Mouse (Mus musculus) embryonic facial prominence, embryonic 10.5 days (tissue): ENCODE measurements at regions not wholly inside any gene's neighbourhood (a gene's known extent, or its start where the extent isn't known, plus 50 kb on each side); places are given as distances from the start of the nearest gene placed in this dataset.
A peak's percentile ranks its signal among the peaks of the same experiment; 100 is the strongest.

Experiments
- DNase-seq: peaks from one replicate; pipeline ENCODE4 v3.0.0-alpha.2; 2017; ENCODE audit warnings: low spot score
- H3K27ac ChIP-seq: fragments of 300-500 bp; sonication (generic); replicated peaks from 2 replicates; pipeline ENCODE4 v1.5.1; 2016; ENCODE audit warnings: mild to moderate bottlenecking
- H3K27me3 ChIP-seq: fragments of 300-500 bp; sonication (generic); replicated peaks from 2 replicates; pipeline ENCODE4 v1.6.1; 2016; ENCODE audit warnings: low read depth, mild to moderate bottlenecking; ENCODE audit not compliant: poor library complexity, severe bottlenecking
- H3K36me3 ChIP-seq: fragments of 300-500 bp; sonication (generic); replicated peaks from 2 replicates; pipeline ENCODE4 v1.6.1; 2016; ENCODE audit warnings: mild to moderate bottlenecking, moderate library complexity
- H3K4me1 ChIP-seq: fragments of 300-500 bp; sonication (generic); 2 replicates; pipeline ENCODE4 v1.6.1; 2016
- H3K4me3 ChIP-seq: fragments of 300-500 bp; sonication (generic); 2 replicates; pipeline ENCODE4 v1.5.1; 2016; ENCODE audit warnings: mild to moderate bottlenecking, moderate library complexity
- H3K9me3 ChIP-seq: fragments of 300-500 bp; sonication (generic); 2 replicates; pipeline ENCODE4 v1.6.1; 2016; ENCODE audit warnings: mild to moderate bottlenecking
- WGBS: fragments of 180-500 bp; shearing (Covaris S2); methylation state at CpG from one replicate; pipeline ENCODE4 v1.1.7; 2016; 5-methylcytosine and 5-hydroxymethylcytosine counted together

- H3K9me3 ChIP-seq, result no peaks in the 10 kb centered on the region
- DNase-seq, result no peak
- no peaks in the 10 kb centered on the region for H3K4me1 ChIP-seq
- no peaks in the 10 kb centered on the region for H3K36me3 ChIP-seq
- no peaks in the 10 kb centered on the region for H3K27me3 ChIP-seq
- 96% methylated on average over 6 of the region's 6 CpGs for WGBS
- no peak overlapping the region for H3K4me3 ChIP-seq
- no peak overlapping the region for H3K27ac ChIP-seq
These were observed 223.5 kb upstream of the Slc16a7 start for GRCm38 (mm10) chr10:125612773-125613172.

GRCm38 (mm10) chr10:125621376-125621775, 232.1 kb upstream of the Slc16a7 start:
- no peaks in the 10 kb centered on the region for H3K9me3 ChIP-seq
- H3K27ac ChIP-seq, result no peak overlapping the region
- no peak for DNase-seq
- no peaks in the 10 kb centered on the region for H3K36me3 ChIP-seq
- no peaks in the 10 kb centered on the region for H3K27me3 ChIP-seq
- no peak overlapping the region for H3K4me3 ChIP-seq
- WGBS, result 56% methylated on average over 6 of the region's 6 CpGs
- no peaks in the 10 kb centered on the region for H3K4me1 ChIP-seq

GRCm38 (mm10) chr10:125623836-125624235, 234.6 kb upstream of the Slc16a7 start:
- 20% methylated on average over 7 of the region's 7 CpGs for WGBS
- Histone ChIP-seq H3K4me3 (no peak overlapping the region), H3K36me3 (no peaks in the 10 kb centered on the region), H3K9me3 (no peaks in the 10 kb centered on the region), H3K27me3 (no peaks in the 10 kb centered on the region), H3K27ac (no peak overlapping the region), H3K4me1 (no peaks in the 10 kb centered on the region)
- peak; percentile 21 for DNase-seq

DNA sequence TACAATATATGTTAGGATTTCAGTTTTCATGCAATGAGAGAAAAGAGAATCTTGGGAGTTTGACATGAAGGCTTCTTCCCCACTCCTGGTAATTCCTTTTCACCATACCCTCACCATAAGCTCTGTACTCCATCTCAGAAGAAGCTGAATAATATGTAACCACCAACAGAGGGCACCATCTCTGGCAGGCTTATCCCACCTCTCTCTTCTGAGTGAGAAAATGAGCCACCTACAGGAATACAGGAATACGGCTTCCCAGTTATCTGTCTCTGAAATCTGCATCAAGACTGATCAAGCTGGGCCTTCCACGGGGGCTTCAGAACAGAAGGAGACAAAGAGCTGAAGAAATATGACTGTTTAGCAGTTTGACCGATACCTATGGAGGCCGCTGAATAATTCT, 278.6 kb upstream of the Slc16a7 start:
- Histone ChIP-seq H3K9me3 (no peaks in the 10 kb centered on the region), H3K27ac (no peak overlapping the region), H3K27me3 (no peaks in the 10 kb centered on the region), H3K36me3 (no peaks in the 10 kb centered on the region), H3K4me1 (no peaks in the 10 kb centered on the region), H3K4me3 (no peak overlapping the region)
- WGBS, result 88% methylated on average over 4 of the region's 4 CpGs
- no peak for DNase-seq

- H3K27me3 ChIP-seq, result no peaks in the 10 kb centered on the region
- 69% methylated on average over 11 of the region's 11 CpGs for WGBS
- H3K4me3 ChIP-seq, result no peak overlapping the region
- H3K9me3 ChIP-seq, result no peaks in the 10 kb centered on the region
- peak; percentile 21 for DNase-seq
- H3K27ac ChIP-seq, result no peak overlapping the region
- no peaks in the 10 kb centered on the region; the same call in 1 of the 2 replicates for H3K4me1 ChIP-seq
- H3K36me3 ChIP-seq, result no peaks in the 10 kb centered on the region
These were observed 284.4 kb upstream of the Slc16a7 start for GRCm38 (mm10) chr10:125673637-125674036.

DNA sequence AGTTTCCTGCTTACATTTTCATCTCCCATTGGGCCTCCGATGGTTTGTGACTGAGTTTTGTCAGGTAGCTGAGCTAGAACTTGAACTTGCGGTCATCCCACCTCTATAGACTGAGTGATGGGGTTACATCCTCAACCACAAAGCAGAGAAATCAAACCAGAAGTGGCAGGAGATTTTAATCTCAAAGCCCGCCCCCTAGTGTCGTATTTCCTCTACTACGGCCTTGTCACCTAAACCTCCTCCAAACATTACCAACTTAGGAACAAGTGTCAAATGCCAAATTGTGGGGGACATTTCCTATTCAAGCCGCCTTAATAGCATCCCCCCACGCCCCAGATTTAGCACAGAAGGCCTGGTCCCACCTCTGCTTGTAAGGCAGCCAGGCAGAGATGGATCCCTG, 286.3 kb upstream of the Lrig3 start:
- H3K4me1 ChIP-seq, result no peaks in the 10 kb centered on the region
- no peak overlapping the region for H3K4me3 ChIP-seq
- H3K9me3 ChIP-seq, result no peaks in the 10 kb centered on the region
- H3K36me3 ChIP-seq, result no peaks in the 10 kb centered on the region
- 76% methylated on average over 7 of the region's 7 CpGs for WGBS
- DNase-seq, result no peak
- H3K27ac ChIP-seq, result no peak overlapping the region
- H3K27me3 ChIP-seq, result no peaks in the 10 kb centered on the region

DNA sequence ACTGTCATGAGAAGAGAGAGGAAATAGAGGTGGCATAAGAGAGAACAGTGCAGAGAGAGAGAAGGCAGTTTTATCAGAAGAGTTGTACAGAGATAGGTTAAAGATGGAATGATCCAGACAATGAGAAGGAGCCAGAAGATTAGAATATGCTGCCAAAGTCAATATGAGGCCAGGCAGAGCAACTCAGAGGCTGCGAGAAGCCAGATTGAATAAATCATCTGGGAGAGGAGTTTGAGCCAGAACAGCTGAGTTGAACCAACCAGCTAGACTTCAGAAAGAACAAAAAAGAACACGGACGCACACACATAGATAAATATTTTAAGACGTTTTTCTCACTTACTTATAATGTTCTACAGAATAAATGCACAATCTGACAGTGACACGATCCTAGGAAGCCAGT, 280.8 kb upstream of the Lrig3 start:
- Histone ChIP-seq H3K27ac (no peak overlapping the region), H3K9me3 (no peaks in the 10 kb centered on the region), H3K36me3 (no peaks in the 10 kb centered on the region), H3K4me3 (no peak overlapping the region), H3K27me3 (no peaks in the 10 kb centered on the region), H3K4me1 (no peaks in the 10 kb centered on the region)
- WGBS, result 91% methylated on average over 5 of the region's 5 CpGs
- DNase-seq, result no peak

GRCm38 (mm10) chr10:125693505-125693904, 272.5 kb upstream of the Lrig3 start:
- Histone ChIP-seq H3K27me3 (no peaks in the 10 kb centered on the region), H3K27ac (no peak overlapping the region), H3K4me3 (no peak overlapping the region), H3K36me3 (no peaks in the 10 kb centered on the region), H3K9me3 (no peaks in the 10 kb centered on the region), H3K4me1 (no peaks in the 10 kb centered on the region)
- DNase-seq, result no peak
- 77% methylated on average over 7 of the region's 7 CpGs for WGBS

DNA sequence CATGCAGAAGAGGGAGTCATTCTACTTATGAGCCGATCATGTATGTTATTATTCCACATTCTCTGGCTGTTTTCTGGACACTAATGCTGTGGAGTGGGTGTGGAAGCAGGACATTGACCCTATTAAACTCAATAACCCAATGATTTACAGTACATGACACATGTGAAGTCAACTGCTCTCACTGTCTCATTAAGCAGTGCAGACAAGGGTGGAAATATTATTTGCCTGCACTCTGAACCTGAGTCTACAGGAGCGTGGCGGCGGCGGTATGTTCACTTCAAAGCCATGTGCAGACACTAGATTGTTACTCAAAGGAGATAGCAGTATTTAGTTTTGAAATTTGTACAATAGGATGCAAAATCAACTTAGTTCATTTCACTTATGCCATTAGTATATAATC, 269.8 kb upstream of the Lrig3 start:
- H3K27me3 ChIP-seq, result no peaks in the 10 kb centered on the region
- no peaks in the 10 kb centered on the region for H3K36me3 ChIP-seq
- H3K9me3 ChIP-seq, result no peaks in the 10 kb centered on the region
- WGBS, result 95% methylated on average over 5 of the region's 5 CpGs
- DNase-seq, result no peak
- no peak overlapping the region for H3K27ac ChIP-seq
- H3K4me1 ChIP-seq, result no peaks in the 10 kb centered on the region
- H3K4me3 ChIP-seq, result no peak overlapping the region

DNA sequence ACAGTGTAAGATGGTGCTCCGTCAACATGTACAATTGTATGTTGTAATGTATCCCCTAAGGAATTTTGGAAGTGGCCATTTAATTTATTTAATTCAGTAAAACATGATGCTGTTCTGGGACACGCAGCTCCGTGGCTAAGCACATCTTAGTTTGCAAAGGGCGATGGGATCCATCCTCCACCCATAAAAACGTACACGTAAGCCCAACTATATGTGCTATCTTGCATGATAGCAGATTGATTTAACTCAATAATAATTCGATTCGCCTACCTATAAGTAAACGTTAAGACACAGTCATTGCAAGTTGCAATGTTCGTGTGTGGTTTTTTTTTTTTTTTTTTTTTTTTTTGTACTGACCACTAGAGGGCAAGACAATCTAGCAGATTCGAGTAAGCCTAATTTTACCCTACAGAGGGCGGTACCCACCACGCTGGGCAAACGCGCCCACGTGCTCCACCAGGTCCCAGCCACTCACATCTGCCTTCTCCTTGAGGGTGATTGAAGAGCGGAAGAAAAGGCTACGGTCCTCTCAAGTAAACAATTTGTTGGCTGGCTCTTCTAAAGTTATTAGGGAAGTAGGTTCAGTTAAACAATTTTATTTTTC, 240.8 kb upstream of the Lrig3 start:
- Histone ChIP-seq H3K4me1 (peaks cover 9% of the 10 kb centered on the region), H3K4me3 (no peak overlapping the region), H3K36me3 (no peaks in the 10 kb centered on the region), H3K9me3 (no peaks in the 10 kb centered on the region), H3K27ac (peak overlapping the region; percentile 66), H3K27me3 (no peaks in the 10 kb centered on the region)
- peak; percentile 84 for DNase-seq
- 33% methylated on average over 18 of the region's 18 CpGs for WGBS

- Histone ChIP-seq H3K9me3 (no peaks in the 10 kb centered on the region), H3K4me3 (no peak overlapping the region), H3K27ac (peak overlapping the region; percentile 66), H3K4me1 (peaks cover 9% of the 10 kb centered on the region), H3K36me3 (no peaks in the 10 kb centered on the region), H3K27me3 (no peaks in the 10 kb centered on the region)
- 23% methylated on average over 7 of the region's 7 CpGs for WGBS
- DNase-seq, result peak; percentile 67
These were observed 240.3 kb upstream of the Lrig3 start for GRCm38 (mm10) chr10:125725681-125726139.

DNA sequence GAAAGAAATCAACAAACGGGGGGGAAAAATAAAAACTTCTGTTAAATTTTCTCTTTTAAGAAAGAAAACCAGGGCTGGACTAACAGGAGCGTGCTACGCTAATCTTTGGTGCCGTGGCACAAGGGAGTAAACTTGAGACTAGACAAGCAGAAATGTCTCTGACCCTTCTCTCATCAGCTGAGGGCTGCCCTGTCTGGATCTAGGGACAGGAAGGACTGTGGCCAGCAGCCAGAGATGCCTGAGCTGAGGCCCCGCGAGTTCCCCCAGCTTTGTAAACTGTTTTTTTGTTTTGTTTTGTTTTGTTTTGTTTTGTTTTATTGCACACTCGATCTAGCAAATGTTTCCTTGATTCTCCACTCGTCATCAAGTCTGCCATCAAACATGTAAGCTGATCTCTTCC, 239.4 kb upstream of the Lrig3 start:
- no peaks in the 10 kb centered on the region for H3K27me3 ChIP-seq
- peaks cover 9% of the 10 kb centered on the region for H3K4me1 ChIP-seq
- no peak overlapping the region for H3K4me3 ChIP-seq
- H3K9me3 ChIP-seq, result no peaks in the 10 kb centered on the region
- WGBS, result 57% methylated on average over 8 of the region's 8 CpGs
- H3K36me3 ChIP-seq, result no peaks in the 10 kb centered on the region
- peak; percentile 26 for DNase-seq
- H3K27ac ChIP-seq, result 0 out of 2 replicates have a peak overlapping the region, but pooled peaks have one; percentile 54

- Histone ChIP-seq H3K27me3 (no peaks in the 10 kb centered on the region), H3K4me3 (no peak overlapping the region), H3K4me1 (no peaks in the 10 kb centered on the region), H3K36me3 (no peaks in the 10 kb centered on the region), H3K9me3 (no peaks in the 10 kb centered on the region), H3K27ac (no peak overlapping the region)
- WGBS, result 80% methylated on average over 4 of the region's 4 CpGs
- DNase-seq, result peak; percentile 5
These were observed 230.0 kb upstream of the Lrig3 start for GRCm38 (mm10) chr10:125735744-125736494.
